Mouse (Mus musculus) forebrain, embryonic 14.5 days (tissue): ENCODE measurements around the gene Dalrd3. TPM values are rescaled to one million over a fixed set of nuclear protein-coding genes. Genes with fewer than 3 reads are reported as not detected.

Experiments
- ATAC-seq: fragments of 200-750 bp; cut with Nextera tagmentation; 2 replicates; pipeline ENCODE4 v1.8.0; 2017; ENCODE audit warnings: mild to moderate bottlenecking, moderate library complexity
- DNase-seq: peaks from one replicate; pipeline ENCODE4 v3.0.0-alpha.2; 2015; ENCODE audit warnings: low spot score
- H3K27ac ChIP-seq: fragments of 300-500 bp; sonication (generic); 2 replicates; pipeline ENCODE4 v1.5.1; 2014; ENCODE audit warnings: low read depth, mild to moderate bottlenecking, control low read depth, low read length, moderate library complexity
- H3K27me3 ChIP-seq: fragments of 300-500 bp; sonication (generic); replicated peaks from 2 replicates; pipeline ENCODE4 v1.6.1; 2014; ENCODE audit warnings: low read length, control low read depth, mixed read lengths; ENCODE audit not compliant: control insufficient read depth, insufficient read depth
- H3K36me3 ChIP-seq: fragments of 300-500 bp; sonication (generic); 2 replicates; pipeline ENCODE4 v1.6.1; 2014; ENCODE audit warnings: low read length, control low read depth; ENCODE audit not compliant: control insufficient read depth, insufficient read depth
- H3K4me1 ChIP-seq: fragments of 300-500 bp; sonication (generic); 2 replicates; pipeline ENCODE4 v1.6.1; 2014; ENCODE audit warnings: antibody characterized with exemption, low read length, control low read depth; ENCODE audit not compliant: control insufficient read depth, insufficient read depth
- H3K4me2 ChIP-seq: fragments of 300-500 bp; sonication (generic); 2 replicates; pipeline ENCODE4 v1.6.1; 2014; ENCODE audit warnings: mild to moderate bottlenecking, control low read depth, low read length
- H3K4me3 ChIP-seq: fragments of 300-500 bp; sonication (generic); 2 replicates; pipeline ENCODE4 v1.5.1; 2014; ENCODE audit warnings: low read depth, low read length, control low read depth
- H3K9ac ChIP-seq: fragments of 300-500 bp; sonication (generic); 2 replicates; pipeline ENCODE4 v1.6.1; 2014; ENCODE audit warnings: mild to moderate bottlenecking, low read length, control low read depth, moderate library complexity
- H3K9me3 ChIP-seq: fragments of 300-500 bp; sonication (generic); replicated peaks from 2 replicates; pipeline ENCODE4 v1.6.1; 2016; ENCODE audit warnings: low read length, control low read depth, mixed read lengths; ENCODE audit not compliant: control insufficient read depth
- WGBS: fragments of 180-500 bp; shearing (Covaris S2); extraction: QIAGEN DNeasy Blood & Tissue Kit; methylation state at CpG from one replicate; pipeline ENCODE4 v1.1.7; 2014; 5-methylcytosine and 5-hydroxymethylcytosine counted together
- polyA plus RNA-seq: library from polyadenylated mRNA; unstranded; fragments of >200 nt; fragmentation: Nextera tagmentation; extraction: Ambion mirVana; gene quantifications from 2 replicates; pipeline ENCODE4 v1.2.1, GENCODE M21; 2014

Gene Dalrd3
- polyA plus RNA-seq, 1 experiment from 2014 or later, result 190 TPM

GRCm38 (mm10) chr9:108570207-108570896, 666 bp downstream of the Dalrd3 start:
- DNase-seq, result peak; percentile 80
- ATAC-seq, result no peak

DNA sequence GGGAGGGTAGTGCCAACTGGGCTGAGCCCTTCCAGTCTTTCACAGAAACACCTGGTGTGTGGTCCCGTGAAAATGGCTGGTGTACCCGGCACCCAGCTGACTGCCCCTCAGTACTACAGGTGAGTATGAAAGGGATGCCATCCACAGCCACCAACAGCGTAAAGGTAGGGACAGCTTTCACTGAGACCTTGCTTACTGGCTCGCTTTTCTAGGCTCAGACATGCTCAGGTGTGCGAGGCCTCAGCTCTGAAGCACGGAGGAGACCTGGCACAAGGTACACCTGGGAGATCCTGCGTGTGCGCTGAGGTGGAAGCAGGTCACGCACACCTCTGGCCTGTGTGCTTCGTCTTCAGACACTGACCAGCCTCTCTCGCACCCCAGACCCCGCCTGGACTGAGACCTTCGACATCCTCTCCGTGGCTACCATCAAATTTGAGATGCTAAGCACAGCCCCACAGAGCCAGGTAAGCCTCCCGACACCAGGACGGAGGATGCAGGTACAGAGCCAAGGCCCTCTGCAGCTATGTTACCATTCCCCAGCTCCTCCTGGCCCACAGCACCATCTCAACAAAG, 1.8 kb downstream of the Dalrd3 start:
- no peak for ATAC-seq
- peaks cover 55% of the 10 kb centered on the region for H3K36me3 ChIP-seq

More at GRCm38 (mm10) chr9:108570207-108570896, 666 bp downstream of the Dalrd3 start:
- no peaks in the 10 kb centered on the region for H3K9me3 ChIP-seq
- peaks cover 23% of the 10 kb centered on the region for H3K4me1 ChIP-seq
- H3K27ac ChIP-seq, result peak overlapping the region; percentile 52
- H3K36me3 ChIP-seq, result peaks cover 54% of the 10 kb centered on the region
- H3K9ac ChIP-seq, result peak overlapping the region; percentile 62
- no peaks in the 10 kb centered on the region for H3K27me3 ChIP-seq
- peak overlapping the region; percentile 98 for H3K4me2 ChIP-seq
- WGBS, result 3% methylated on average over 40 of the region's 40 CpGs
- peak overlapping the region; percentile 58 for H3K4me3 ChIP-seq

GRCm38 (mm10) chr9:108572321-108572720, 2.6 kb downstream of the Dalrd3 start:
- Histone ChIP-seq H3K9me3 (no peaks in the 10 kb centered on the region), H3K9ac (no peak overlapping the region), H3K4me1 (peaks cover 33% of the 10 kb centered on the region), H3K36me3 (peaks cover 55% of the 10 kb centered on the region), H3K4me3 (no peak overlapping the region), H3K4me2 (no peak overlapping the region), H3K27ac (no peak overlapping the region), H3K27me3 (no peaks in the 10 kb centered on the region)
- ATAC-seq (no peak), DNase-seq (no peak)
- WGBS, result 83% methylated on average over 10 of the region's 10 CpGs

More for the DNA sequence above, 1.8 kb downstream of the Dalrd3 start:
- 94% methylated on average over 16 of the region's 16 CpGs for WGBS
- Histone ChIP-seq H3K4me3 (no peak overlapping the region), H3K27me3 (no peaks in the 10 kb centered on the region), H3K4me2 (no peak overlapping the region), H3K27ac (no peak overlapping the region), H3K9me3 (no peaks in the 10 kb centered on the region), H3K4me1 (peaks cover 24% of the 10 kb centered on the region), H3K9ac (no peak overlapping the region)
- DNase-seq, result no peak

DNA sequence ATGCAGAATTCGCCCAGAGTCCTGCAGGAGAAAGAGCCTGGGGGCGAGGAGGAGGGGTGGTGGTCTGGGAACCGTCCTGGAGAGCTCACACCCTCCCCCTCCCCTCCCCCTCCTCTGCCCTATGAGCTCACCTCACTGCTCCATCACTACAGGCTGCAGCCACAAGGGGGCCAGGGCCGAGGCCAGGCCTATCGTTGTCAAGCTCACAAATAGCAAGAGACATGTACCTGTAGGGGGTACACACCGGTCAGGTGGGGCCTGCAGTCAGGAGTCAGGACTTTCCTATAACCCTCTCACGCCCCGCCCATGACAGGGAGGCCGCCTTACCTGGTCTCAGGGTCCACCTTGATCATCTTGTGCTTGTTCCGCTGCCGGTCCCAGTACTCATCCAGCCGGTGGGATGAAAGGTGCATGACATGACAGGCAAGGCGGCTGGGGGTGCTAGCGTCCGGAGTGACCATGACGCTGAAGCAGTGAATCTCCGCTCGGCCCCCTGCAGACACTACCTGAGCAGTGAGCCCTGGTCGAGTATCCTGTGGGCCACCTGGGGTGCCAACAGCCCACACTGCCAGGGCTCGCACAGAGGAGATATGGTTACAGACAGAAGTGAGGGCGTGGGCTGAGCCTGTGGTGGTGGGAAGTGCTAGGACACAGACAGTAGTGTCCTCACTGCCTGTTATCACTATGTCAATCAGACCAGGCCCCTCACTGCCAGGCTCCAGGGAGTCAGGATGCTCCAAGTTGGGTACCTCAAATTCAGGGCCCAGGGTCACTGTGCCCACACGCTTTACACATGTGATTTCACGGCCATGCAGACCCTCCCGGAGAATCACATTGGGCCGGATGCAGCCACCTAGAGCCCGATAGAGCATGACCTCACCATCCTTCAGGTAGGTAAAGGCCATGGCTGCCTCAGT, 4.3 kb downstream of the Dalrd3 start:
- no peak overlapping the region for H3K27ac ChIP-seq

DNA sequence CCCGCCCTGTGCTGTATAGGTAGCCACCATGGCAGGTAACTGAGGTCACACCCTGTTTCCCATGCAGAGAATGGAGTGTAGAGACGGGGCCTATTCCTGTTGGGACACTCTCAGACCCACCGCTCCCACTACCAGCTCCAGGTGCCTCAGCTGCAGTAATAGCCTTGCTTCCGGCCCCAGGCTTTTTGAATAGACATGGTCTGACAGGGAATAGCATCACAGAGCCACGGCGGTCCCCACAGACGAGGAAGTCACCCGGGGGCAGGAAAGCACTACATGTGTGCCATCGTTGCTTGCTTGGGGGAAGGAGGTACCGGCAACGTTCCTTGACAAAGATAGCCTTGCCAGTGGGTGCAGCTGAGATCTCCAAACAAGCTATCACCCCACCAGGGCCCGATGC, 5.2 kb downstream of the Dalrd3 start:
- 88% methylated on average over 12 of the region's 12 CpGs for WGBS
- no peaks in the 10 kb centered on the region for H3K27me3 ChIP-seq
- no peak overlapping the region for H3K4me2 ChIP-seq
- peaks cover 55% of the 10 kb centered on the region for H3K36me3 ChIP-seq
- no peak overlapping the region for H3K4me3 ChIP-seq
- peak overlapping the region; percentile 21; the same call in 1 of the 2 replicates for H3K9ac ChIP-seq
- H3K27ac ChIP-seq, result no peak overlapping the region
- no peaks in the 10 kb centered on the region for H3K9me3 ChIP-seq
- DNase-seq (no peak), ATAC-seq (no peak)
- peaks cover 32% of the 10 kb centered on the region for H3K4me1 ChIP-seq

More for the DNA sequence above, 4.3 kb downstream of the Dalrd3 start:
- no peak overlapping the region for H3K4me3 ChIP-seq
- WGBS, result 51% methylated on average over 26 of the region's 26 CpGs
- H3K9me3 ChIP-seq, result no peaks in the 10 kb centered on the region
- H3K36me3 ChIP-seq, result peaks cover 55% of the 10 kb centered on the region
- peaks cover 33% of the 10 kb centered on the region for H3K4me1 ChIP-seq
- H3K9ac ChIP-seq, result peak overlapping the region; percentile 21
- 0 out of 2 replicates have a peak overlapping the region, but pooled peaks have one; percentile 5 for H3K4me2 ChIP-seq
- ATAC-seq, result no peak
- DNase-seq, result peak; percentile 61
- no peaks in the 10 kb centered on the region for H3K27me3 ChIP-seq

DNA sequence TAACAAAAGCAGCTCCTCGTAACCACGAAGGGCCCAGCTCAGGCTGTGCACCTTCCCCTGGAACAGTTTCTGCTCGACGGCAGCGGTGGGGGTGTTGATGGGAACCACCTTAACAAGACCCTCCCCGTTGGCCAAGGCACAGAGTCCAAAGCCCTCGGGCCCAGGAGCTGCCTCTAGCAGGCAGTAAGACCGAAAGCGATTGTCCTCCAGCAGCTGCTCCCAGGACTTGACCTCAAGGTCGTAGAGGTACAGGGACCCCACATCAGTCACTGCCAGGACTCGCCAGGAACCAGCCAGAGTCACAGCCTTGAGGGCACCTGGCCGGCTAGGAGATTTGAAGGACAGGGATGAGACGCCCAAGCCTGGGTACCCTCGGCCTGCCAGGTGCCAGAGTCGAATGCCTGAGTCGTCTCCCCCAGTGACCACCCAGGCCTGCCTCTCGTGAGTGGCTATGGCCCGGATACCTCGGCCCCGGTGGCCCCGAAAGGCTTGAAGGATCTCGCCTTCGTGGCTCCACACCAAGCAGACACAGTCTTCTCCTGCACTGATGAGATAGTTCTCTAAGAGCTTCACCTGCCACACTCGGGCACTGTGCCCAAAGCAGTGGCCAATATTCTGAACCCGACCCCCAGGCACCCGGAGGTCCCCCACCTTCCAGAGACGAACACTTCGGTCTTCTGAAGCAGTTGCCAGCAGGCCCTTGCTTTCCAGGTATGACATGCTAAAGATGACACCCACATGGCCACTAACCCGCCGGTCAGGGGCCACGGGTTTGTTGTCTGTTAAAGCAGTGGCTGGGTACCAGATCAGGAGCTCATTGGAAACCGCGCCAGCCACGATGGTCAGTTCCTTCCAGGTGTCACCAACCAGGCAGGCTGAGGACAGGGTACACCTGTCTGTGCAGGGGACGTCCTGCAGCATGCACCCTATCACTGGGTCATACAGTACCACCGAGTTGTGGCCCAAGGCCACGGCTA, 5.9 kb downstream of the Dalrd3 start:
- no peak overlapping the region for H3K9ac ChIP-seq

DNA sequence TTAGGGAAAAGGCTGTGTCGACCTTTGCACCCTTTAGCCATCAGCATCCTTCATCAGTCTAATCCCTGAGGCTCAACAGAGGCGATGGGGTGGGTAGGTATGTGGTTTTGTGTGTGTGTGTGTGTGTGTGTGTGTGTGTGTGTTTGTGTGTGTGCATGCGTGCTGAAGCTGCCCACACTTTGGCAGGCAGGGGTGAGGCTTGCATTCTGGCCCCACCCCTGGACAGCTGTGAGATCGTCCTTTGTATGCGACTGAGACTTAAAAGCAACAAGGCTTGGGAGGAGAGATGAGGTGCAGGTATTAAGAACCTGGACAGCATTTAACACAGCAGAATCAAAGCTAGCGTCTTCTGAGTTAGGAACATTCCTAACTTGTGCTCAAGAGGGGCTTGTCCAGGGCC, 7.3 kb downstream of the Dalrd3 start:
- Histone ChIP-seq H3K4me3 (peak overlapping the region; percentile 82), H3K9ac (peak overlapping the region; percentile 91), H3K36me3 (peaks cover 48% of the 10 kb centered on the region), H3K27me3 (no peaks in the 10 kb centered on the region), H3K4me1 (peaks cover 26% of the 10 kb centered on the region), H3K4me2 (peak overlapping the region; percentile 62), H3K9me3 (no peaks in the 10 kb centered on the region), H3K27ac (peak overlapping the region; percentile 93; the same call in 1 of the 2 replicates)
- no peak for ATAC-seq
- WGBS, result 48% methylated on average over 6 of the region's 6 CpGs
- no peak for DNase-seq

More for the DNA sequence above, 5.9 kb downstream of the Dalrd3 start:
- peaks cover 26% of the 10 kb centered on the region for H3K4me1 ChIP-seq
- H3K27me3 ChIP-seq, result no peaks in the 10 kb centered on the region
- H3K9me3 ChIP-seq, result no peaks in the 10 kb centered on the region
- H3K4me3 ChIP-seq, result no peak overlapping the region
- H3K36me3 ChIP-seq, result peaks cover 55% of the 10 kb centered on the region
- DNase-seq (no peak), ATAC-seq (no peak)
- peak overlapping the region; percentile 62 for H3K4me2 ChIP-seq
- WGBS, result 93% methylated on average over 37 of the region's 37 CpGs
- no peak overlapping the region for H3K27ac ChIP-seq
